Mouse (Mus musculus) gastrocnemius, postnatal 10 days (tissue): ENCODE measurements around the gene Lins1. TPM values are rescaled to one million over a fixed set of nuclear protein-coding genes. Genes with fewer than 3 reads are reported as not detected.

ENCODE experiments used
- DNase-seq: peaks from one replicate; pipeline ENCODE4 v3.0.0; 2021; ENCODE audit warnings: mixed read lengths
- long read RNA-seq, 2 experiments: library from polyadenylated mRNA; stranded (forward); transcript quantifications; one replicate each; pipeline ENCODE4 v2.0.0; 2021
- total RNA-seq, 2 experiments: library from RNA; stranded (reverse); gene quantifications; 2 replicates each; pipeline ENCODE4 v1.2.3; 2021

The Lins1 gene
- 1 to 10 TPM; 2.9 to 5.0 TPM for total RNA-seq
- long read RNA-seq, experiment 1, partial matches to known transcripts, result 1 of 5 reads
- long read RNA-seq, experiment 1, other reads (novel, unspliced or antisense), result 3 of 5 reads
- long read RNA-seq, experiment 2, partial matches to known transcripts, result 0 of 3 reads
- long read RNA-seq, experiment 2, other reads (novel, unspliced or antisense), result 2 of 3 reads

DNA sequence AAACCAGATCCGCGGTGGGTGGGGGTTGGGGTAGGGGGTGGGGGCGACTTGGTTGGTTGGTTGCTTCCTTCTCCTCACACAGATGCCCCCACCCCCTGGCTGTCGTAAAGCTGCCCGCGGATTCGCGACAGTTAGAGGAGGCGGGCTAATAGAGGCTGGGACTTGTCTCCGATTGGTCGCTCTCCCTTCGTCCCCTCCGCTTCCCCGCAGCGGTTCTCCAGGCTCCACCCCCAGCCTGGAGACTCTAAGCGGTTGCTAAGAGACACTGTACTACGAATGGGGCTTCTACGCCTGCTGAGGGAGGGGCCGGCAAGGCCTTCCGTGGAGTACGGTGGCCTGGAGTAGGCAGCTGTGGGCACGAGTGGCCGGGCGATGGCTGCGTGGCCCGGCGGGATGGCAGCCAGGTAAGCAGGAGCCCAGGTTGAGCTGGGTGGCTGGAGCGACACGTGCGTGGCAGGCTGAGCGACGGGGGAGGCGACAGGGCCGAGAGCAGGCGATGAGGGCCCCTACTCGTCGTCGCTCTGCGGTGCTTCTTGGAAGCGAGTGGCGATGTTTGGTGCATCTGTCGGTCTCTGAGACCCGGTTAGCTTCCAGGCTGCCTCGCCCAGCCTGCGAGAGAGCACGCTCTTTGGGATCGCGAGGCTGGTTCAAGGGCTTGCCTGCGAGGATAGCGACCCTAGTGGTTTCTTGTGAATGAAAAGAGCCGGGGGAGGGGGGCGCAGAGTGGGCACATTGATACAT lies at the start of gene Lins1:
Gene Lins1 (plus strand): TSS at position 270 of the 741 bp plus-strand sequence.
- peak; percentile 89 for DNase-seq

DNA sequence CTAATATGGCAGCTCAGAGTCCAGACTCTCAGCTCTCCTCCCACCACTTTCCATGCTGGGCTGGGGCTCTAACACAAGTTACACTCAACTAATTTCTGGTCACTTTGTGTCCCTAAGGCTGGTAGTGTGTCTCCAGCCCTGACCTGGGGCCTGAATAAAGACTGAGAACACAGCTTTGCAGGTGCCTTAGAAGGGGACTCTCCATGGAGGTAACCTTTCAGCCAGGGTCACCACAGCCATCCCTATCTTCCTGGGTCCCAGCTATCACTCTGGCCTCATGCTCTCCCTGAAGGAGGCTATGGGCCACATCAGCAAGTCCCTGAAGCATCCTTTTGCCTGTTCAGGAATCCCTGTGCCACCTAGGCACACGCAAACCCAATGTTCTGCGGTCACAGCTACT lies 44.0 kb upstream of the Lins1 start:
- DNase-seq, result no peak

DNA sequence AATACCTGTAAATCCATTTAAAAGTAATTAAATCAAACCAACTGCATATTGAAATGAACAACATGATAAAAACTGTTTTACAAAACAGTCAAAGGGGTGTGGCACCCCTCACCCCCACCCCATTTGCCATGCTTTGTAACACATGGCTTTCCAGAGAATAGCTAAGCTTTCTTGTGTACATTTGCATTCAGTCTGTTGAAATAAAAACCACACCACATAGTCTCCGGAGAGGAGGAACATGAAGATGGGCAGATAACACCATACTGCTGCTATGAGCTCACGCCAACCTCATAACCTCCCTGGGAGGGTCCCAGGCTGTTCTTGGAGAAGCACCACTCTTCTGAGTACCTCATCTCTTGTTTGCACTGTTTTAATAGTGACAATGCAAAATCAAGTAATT lies 40.5 kb upstream of the Lins1 start:
- DNase-seq, result no peak

DNA sequence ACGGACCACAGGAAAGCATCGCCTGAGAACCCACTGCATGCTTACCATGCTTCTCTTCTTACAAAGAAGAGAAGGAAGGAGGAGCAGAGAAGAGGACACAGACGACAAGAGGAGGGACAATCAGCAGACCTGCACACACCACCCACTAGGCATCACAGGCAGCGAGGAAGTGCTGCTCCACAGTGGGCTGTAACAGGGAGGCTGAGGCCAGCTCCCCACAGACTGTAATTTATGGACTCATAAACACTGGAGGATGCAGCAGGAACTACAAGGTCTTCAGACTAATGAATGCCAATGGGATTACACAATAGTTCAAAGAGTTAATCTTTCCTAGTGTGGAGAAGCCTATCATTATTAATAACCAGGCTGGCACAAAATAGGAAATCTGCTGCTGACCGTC lies 38.8 kb upstream of the Lins1 start:
- no peak for DNase-seq

DNA sequence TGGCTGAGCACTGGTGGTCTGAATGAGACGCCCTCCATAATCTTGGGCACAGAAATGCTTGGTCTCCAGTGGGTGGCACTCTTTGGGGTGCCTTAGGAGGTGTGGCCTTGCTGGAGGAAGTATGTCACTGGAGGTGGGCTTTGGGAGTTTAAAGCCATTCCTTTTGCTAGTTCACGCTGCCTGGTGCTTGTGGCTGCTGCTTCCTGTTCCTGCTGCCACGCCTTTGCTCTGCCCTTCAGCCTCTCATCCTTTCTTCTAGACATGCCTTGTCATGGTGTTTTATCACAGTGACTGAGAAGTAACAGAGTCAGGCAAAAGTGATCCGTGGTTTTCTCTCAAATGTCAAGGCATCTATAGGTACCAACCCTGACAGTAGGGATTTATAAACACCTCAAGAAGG lies 37.5 kb upstream of the Lins1 start:
- no peak for DNase-seq

DNA sequence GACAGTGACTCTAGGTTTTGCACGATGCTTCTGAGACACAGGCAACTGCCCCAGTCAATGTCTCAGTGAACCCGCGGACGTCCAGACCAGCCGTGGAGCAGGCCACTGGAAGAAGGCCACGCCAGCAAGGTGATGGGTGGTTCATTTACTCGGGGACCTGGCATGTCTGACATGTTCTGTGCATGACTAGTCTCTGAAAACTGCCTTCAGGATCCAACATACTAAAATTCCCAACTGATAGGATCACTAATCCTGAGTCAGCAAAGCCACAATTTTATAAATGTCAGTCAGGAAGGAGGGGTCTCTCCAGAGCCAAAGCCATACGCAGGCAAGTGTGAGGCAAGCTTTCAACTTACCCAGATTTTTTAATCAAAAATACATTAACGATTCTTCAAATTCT lies 36.1 kb upstream of the Lins1 start:
- DNase-seq, result no peak

DNA sequence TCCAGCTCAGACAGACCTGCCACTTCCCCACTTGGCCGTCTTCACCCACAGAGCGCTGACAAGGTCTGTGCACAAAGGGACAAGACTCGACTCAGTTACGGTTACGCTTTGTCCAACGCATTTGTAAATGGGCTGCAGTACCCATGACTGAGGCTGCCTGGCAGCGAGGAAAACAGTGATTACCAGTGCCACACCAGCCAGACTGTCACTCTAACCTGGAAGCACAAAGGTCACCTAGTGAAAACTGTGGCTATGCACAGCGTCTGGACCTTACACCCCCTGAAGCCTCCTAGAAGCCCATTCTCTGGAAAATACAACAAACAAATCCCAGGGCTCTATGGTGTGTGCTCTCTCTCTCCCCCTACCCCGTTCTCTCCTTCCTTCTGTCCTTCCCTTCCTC lies 34.2 kb upstream of the Lins1 start:
- no peak for DNase-seq

DNA sequence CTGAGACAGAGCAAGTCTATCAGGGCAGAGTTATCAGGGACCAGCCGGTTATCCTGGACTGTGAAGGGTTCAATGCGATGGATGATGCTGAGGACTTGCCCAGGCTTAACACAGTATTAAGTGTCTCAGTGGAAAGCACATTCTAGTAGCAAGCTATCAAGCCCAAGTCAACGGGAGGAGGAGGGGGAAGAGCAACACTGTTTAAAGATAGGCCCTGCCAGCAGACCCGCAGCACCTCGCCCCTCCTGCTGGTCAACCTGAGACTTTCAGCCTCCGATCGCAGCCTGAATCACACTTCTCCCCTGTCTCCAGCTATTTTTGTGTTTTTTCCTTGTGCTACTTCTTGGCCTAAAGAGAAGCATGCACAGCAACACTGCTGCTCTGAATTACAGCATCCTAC lies 29.4 kb upstream of the Lins1 start:
- no peak for DNase-seq

DNA sequence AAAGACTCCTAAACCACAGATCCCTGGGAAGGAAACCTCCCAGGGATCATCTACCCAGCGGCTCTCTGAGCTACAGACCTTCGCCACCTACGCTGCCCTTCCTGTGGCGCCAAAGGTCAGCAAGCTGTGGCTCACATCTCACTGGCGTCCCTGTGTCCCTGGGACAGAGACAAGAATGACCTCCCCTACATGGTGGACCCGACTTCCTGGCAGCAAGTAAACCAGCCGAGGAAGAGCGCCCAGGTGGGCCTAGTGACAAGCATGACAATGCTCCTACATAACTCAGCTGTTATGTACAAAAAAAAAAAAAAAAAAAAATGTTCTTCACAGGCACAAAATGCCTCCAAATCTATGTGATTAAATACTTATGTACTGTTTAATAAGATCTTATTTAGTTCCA lies 28.7 kb upstream of the Lins1 start:
- no peak for DNase-seq

DNA sequence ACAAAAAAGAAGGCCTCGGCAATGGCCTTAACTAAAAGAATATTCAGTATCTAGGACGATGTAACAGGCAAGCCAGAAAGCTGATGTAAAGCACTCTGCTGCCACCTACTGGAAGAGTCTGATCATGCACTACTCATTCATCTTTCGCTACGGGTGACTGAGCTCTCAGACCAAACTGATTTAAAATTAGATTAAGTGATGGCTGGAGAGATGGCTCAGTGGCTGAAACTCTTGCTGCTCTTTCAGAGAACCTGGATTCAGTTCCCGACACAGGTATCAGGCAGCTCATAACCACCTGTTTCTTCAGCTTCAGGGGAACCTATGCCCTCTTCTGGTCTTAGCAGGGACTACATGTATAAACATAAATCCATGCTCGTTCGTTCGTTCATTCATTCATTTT lies 28.1 kb upstream of the Lins1 start:
- DNase-seq, result peak; percentile 76

DNA sequence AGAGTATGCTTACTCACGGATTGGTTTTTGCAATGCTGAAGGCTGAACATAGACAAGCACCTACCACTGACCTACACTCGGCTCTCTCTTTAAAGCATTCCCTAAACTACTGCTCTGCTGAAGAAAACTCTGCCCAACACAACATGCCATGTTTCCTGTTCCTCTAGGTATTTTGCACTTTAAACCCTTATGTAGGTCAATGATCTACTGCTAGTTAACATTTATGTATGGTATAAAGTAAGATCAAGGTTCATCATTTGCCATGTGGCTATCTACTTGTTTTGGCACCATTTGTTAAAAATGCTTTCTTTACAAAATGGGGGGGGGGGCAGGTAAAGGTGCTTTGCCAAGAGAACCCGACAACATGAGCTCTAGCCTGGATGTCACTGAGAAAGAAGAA lies 26.1 kb upstream of the Lins1 start:
- DNase-seq, result no peak

DNA sequence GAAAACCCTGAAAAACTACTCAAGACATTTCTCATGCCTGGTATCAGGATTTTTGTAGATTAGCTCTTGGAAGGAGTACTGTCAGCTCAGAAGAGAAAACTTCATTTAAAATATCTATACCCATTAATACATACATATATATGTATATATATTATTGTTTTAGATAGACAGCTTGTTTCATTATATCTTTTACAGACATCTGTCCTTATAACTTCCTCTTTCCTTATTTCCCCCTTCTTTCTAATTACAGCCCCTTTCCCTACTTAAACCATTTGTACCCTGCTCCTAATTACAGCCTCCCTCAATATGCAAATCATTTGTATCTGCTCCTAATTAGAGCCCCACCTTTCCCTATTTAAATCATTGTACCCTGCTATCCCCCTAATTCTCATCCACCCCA lies 22.6 kb upstream of the Lins1 start:
- DNase-seq, result no peak

DNA sequence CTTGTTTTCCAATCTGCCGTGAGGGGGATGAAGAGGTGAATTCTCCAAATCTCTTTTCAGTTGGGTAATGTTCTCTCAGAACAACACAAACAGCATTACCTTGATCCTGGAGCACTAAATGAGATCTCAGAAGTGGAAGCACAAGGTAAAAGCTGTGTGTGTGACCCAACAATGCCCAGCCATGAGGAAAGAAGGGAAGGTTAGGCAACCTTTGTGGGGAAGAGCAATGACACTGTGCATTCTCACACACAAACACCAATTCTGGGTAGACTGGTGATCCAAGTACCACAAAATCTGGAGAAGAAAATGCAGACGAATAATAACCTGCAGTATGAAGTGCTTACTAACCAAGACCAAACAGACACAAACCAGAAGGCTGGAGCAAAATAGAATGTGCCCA lies 13.9 kb upstream of the Lins1 start:
- no peak for DNase-seq

DNA sequence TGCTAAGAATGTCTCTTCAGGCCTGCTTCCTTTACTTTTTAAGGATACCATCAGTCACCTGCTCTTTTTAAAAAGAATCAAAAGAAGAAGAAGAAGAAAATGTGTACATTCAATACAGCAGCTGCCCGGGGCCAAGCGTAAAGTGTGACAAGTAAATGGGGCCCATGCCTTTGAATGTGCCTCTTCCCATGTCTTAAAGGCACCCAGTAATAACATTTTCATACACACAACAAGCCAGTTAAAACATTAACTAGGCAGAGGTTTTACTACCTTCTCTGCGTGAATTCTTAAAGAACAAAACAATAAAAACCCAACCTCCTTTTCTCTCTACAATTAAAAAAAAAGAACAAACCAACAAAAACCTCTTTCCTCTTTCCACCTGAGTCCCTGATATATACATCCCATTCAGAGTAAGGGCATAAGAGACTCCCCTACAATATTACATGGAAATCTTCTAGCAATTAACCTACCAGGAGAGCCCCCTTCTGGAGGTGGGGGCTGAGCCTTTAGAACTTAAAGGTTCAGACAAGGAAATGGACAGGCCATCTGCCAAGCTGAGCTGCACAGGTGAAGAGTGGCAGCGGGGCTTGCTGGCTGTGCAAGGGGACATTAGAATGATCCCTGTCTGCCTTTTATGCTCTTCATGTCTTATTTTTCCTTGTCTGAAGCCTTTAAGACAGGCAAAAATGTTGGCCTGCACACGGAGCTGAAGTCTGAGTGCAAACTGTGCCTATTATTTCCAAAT lies 7.4 kb upstream of the Lins1 start:
- DNase-seq, result no peak

DNA sequence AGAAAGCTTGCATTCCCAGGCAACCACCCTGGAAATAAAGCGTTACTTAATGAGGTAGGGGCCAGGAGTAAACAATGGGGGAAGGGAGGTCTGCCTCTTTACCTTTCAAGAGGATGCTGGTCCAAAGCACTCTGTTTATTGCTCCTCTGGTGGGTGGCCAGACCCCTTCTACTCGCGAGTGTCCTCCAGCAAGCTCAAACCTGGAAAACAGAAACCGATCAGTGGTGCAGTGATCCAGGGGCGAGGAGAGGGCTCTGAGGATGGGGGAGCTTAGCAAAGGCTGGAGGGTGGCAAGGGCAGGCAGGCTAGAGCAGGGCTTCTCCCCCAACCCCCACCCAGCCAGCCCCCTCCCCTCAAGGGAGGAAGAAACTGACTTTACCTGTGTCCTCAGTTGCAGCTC lies 968 bp upstream of the Lins1 start:
- DNase-seq, result no peak

DNA sequence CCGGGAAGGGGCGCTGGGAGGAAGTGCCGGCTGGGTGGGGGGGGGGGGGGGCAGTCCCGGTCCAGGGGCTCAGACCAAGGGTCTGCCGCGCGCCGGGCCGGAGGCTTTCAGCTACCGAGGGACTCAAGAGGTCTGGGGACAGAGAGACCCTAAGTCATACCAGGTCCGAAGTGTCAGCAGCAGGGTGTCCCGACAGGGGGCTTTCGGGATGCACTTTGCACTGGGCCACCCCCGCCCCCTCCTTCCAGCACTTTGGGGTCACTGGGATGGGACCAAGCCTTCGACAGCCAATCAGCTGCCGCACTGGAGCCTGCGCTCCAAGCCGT lies 432 bp upstream of the Lins1 start, which contains the start of gene Asb7:
Gene Asb7 (minus strand): TSS at position 303 of the 326 bp plus-strand sequence.
- DNase-seq, result no peak

DNA sequence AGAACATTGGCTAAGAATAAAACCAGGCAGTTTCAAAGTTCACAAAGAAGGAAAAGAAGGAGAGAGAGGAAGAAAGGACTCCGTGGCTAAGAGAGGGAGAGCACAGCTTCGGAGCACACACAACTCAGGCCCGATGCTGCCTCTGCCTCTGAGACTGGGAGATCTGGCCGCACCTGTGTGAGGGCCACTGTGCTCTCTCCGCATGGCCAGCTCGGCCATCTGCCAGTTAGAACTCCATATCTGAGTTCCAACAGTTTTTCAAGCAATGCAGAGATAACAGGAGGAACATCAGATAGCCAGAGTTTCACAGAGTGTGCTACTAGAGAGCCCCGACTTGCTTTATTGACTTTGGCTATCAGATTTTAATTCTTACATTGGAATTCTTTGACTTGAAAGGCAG lies 4.8 kb downstream of the Lins1 start:
- DNase-seq, result no peak

DNA sequence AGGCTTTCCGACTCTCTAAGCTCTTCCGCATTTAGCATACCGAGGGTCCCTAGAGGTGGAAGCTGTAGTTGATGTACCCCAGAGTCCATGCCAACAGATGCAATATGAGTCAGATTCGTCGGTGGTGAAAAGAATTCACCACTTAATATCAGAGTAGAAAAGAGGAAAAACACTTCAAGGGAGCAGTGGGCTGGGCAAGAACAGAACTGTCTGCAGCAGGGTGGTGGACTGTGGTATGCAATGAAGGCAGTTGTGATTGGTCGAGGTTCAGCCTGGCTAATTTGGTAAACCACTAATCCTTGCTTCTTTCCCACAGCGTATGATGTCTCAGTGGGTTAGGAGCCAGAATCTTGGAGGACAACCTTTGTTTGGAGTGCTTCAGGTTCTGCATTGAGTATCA lies 13.0 kb downstream of the Lins1 start:
- no peak for DNase-seq

DNA sequence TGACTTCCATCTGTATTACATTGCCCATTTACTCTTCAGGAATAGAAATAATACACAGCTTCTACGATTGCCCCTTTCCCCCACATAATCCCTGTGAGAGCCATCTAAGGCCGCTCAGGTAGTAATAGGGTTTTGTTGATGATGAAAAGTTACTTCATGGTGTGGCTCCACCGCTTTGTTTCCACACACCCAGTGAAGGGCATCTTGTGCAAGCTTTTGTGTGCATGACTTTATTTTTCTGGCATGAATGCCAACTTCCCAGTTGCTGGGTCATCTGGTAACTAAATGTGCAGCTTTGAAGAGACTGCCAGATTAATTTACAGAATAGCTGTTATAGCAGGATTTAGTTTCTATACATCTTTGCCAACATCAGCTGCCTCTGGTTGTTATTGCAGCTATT lies 14.9 kb downstream of the Lins1 start:
- no peak for DNase-seq

DNA sequence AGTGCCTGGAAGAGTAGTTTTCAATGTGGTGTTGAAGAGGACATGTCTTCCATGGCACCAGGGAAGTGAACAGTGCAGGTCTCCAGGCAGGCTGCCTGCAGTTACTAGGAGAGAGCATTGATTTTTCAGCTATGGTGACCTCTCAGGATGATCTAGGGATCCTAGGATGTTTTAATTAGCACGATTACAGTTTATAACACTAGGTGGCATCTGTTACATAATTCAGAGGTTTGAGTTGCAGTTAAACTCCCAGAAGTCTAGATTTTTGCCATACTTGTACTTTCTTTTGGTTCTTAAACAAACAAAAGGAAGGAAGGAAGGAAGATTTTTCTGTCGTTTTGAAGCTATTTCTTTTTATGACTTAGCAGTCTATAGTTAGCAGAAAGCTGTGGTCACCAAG lies 21.5 kb downstream of the Lins1 start:
- no peak for DNase-seq

DNA sequence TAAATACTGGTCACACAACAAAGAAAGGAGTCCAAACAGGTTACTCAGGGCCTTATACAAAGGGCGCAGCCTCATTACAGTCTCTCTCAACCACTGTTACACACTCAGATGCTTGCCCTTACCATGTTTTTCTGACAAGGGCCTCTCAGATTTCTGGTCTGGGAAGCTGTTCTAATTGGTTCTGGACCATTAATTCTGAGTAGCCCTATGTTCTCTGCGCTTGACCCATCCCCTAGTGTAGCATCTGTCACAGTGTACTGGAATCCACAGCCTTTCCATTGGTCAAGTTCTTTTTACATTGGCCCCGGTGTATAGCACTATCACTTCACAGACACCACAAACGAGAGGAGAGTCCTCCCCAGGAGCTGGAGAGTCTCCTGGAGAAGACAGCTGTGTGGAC lies 34.8 kb downstream of the Lins1 start:
- no peak for DNase-seq

DNA sequence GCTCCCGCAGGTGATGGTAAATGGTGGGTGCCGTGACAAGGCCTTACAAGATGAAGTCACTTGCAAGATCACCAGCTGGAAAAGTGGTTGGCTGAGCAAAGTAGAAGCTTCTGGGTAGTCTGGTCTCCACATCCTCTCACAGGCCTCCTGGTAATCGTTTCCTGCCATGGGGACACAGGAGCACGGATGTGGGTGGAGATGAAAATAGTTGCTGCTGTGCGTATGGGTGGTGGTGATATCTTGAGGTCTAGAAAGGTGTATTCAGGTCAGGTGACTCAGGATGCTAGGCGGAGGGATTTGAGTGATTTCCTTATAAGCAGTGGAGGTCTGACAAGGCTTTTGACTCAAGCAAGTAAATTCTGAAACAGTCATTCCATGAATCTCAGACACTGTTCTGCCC lies 35.3 kb downstream of the Lins1 start:
- DNase-seq, result no peak

DNA sequence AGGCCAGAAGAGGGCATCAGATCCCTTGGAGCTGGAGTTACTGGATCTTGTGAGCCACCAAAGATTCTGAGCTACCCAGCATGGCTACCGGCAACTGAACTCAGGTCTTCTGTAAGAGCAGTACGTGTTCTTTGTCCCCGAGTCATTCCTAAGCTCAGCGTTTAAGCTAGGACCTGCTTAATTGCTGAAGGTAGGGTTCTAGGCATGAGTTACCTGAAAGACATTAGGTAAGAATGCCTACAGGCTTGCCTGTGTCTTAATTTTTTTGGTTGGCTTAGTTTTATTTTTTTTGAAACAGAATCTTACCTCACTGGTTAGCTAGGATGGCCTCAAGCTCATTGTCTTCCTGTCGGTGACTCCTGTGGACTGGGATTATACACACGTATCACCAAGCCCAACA lies 38.4 kb downstream of the Lins1 start:
- DNase-seq, result no peak

DNA sequence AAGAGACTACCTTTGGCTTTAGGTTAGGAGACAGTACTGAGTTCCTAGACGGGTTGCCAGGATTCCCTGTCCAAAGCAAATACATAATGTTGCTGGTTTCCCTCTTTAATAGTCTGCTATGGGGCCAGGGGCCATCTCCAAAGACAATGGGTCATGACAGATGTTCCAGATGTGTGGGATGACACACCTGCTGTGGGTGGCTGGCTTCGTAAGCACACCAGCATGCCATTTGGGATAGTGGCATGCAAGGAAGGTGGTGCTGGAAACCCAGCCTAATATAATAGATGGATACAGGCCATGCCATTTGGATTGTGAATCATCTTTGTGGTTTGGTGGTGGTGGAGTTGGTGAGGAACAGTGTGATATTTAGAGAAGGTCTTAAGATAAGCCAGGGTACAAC lies 39.5 kb downstream of the Lins1 start:
- DNase-seq, result no peak
